Mouse (Mus musculus) liver, embryonic 14.5 days (tissue): ENCODE results near the gene Olfr837. TPM values are rescaled to one million over a fixed set of nuclear protein-coding genes. Genes with fewer than 3 reads are reported as not detected.
"Not testable (repeated sequence)": the region's sequence is repeated elsewhere in the genome, so short reads cannot be mapped to it uniquely, and the experiment has no call there.

ENCODE experiments used
- ATAC-seq: fragments of 200-750 bp; cut with Nextera tagmentation; 2 replicates; pipeline ENCODE4 v1.8.0; 2017; ENCODE audit warnings: moderate number of reproducible peaks, mild to moderate bottlenecking, moderate library complexity; ENCODE audit not compliant: insufficient read depth
- DNase-seq, 3 experiments: peaks; one replicate each; pipeline ENCODE4 v3.0.0-alpha.2; 2012 to 2013; ENCODE audit warnings: low read depth in 3 of 3, low spot score in 3 of 3
- H3K27ac ChIP-seq: fragments of 300-500 bp; sonication (generic); 2 replicates; pipeline ENCODE4 v1.5.1; 2014; ENCODE audit warnings: moderate library complexity, mild to moderate bottlenecking, control low read depth, inconsistent platforms
- H3K27me3 ChIP-seq: fragments of 300-500 bp; sonication (generic); 2 replicates; pipeline ENCODE4 v1.6.1; 2014; ENCODE audit warnings: mild to moderate bottlenecking, low read length, moderate library complexity; ENCODE audit not compliant: control insufficient read depth, insufficient read depth
- H3K36me3 ChIP-seq: fragments of 300-500 bp; sonication (generic); replicated peaks from 2 replicates; pipeline ENCODE4 v1.6.1; 2014; ENCODE audit warnings: low read depth; ENCODE audit not compliant: control insufficient read depth, insufficient read depth
- H3K4me1 ChIP-seq, 2 experiments: fragments of 200-500 bp in 1 of 2; fragments of 300-500 bp in 1 of 2; sonication (generic) in 1 of 2; replicated peaks; 2 replicates each; pipeline ENCODE4 v1.6.1; 2012 to 2014; ENCODE audit warnings: antibody characterized with exemption in 1 of 2, inconsistent platforms in 1 of 2, low read length in 1 of 2; ENCODE audit not compliant: control insufficient read depth in 2 of 2, insufficient read depth in 2 of 2
- H3K4me2 ChIP-seq: fragments of 300-500 bp; sonication (generic); 2 replicates; pipeline ENCODE4 v1.6.1; 2014; ENCODE audit warnings: low read depth, mild to moderate bottlenecking, control low read depth, moderate library complexity
- H3K4me3 ChIP-seq, 2 experiments: fragments of 200-500 bp in 1 of 2; fragments of 300-500 bp in 1 of 2; sonication (generic) in 1 of 2; 2 replicates each; pipeline ENCODE4 v1.5.1; 2012 to 2014; ENCODE audit warnings: low read depth in 2 of 2, low read length in 2 of 2, mild to moderate bottlenecking in 2 of 2, control low read depth in 1 of 2, inconsistent platforms in 1 of 2, moderate library complexity in 1 of 2; ENCODE audit not compliant: insufficient read depth in 1 of 2
- H3K9ac ChIP-seq: fragments of 300-500 bp; sonication (generic); replicated peaks from 2 replicates; pipeline ENCODE4 v1.6.1; 2014; ENCODE audit warnings: mild to moderate bottlenecking, control low read depth, moderate library complexity
- H3K9me3 ChIP-seq: fragments of 300-500 bp; sonication (generic); 2 replicates; pipeline ENCODE4 v1.6.1; 2016; ENCODE audit warnings: low read length, mixed read lengths; ENCODE audit not compliant: control insufficient read depth
- CTCF ChIP-seq: IDR thresholded peaks from 2 replicates; pipeline ENCODE4 v1.5.1; 2016; ENCODE audit warnings: antibody characterized with exemption, low read depth, control low read depth
- EP300 ChIP-seq: IDR thresholded peaks from 2 replicates; pipeline ENCODE4 v1.6.1; 2016; ENCODE audit warnings: antibody characterized with exemption, low read depth
- WGBS: fragments of 180-500 bp; shearing (Covaris S2); extraction: QIAGEN DNeasy Blood & Tissue Kit; methylation state at CpG from one replicate; pipeline ENCODE4 v1.1.7; 2014; ENCODE audit not compliant: insufficient replicate concordance; 5-methylcytosine and 5-hydroxymethylcytosine counted together
- polyA plus RNA-seq, 2 experiments: library from polyadenylated mRNA; depleted of rRNA in 1 of 2; stranded (reverse) in 1 of 2; unstranded in 1 of 2; fragments of >200 nt; fragmentation: Nextera tagmentation in 1 of 2; extraction: Ambion mirVana in 1 of 2; gene quantifications; 2 replicates each; pipeline versions ENCODE4 v1.2.1 to v1.2.3; 2012 to 2014

Olfr837 gene
- not detected in 2 replicates for polyA plus RNA-seq (2012; rRNA removed)
- polyA plus RNA-seq (2014; fragmentation: Nextera tagmentation; extraction: Ambion mirVana) = not detected in 2 replicates

DNA sequence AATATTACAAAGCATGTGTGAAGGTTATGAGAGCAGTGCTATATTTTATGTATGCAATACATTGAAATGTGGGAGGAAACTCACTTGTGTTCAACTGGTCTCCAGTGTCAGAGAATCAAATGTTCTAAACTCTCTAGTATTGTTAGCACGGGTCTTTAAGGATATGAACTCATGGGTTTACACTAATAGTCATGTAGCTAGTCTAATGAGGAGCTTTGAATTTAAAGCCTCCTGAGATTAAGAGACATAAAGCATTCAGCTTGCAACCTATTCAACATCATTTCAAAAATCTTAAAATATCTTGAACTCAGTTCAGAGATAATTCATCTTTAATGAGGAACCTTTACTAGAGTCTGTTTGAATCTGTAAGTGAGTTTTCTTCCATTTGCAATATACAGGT lies at the start of gene Olfr837:
Gene Olfr837, plus strand, starts transcription at position 301 of the 400 bp plus-strand sequence.
- TF ChIP-seq EP300 (no peak), CTCF (no peak)
- DNase-seq = no peak
- no peaks in the 10 kb centered on the region for H3K9me3 ChIP-seq
- H3K4me3 ChIP-seq = no peak within 1 kb of the TSS
- H3K27ac ChIP-seq = no peak within 1 kb of the TSS
- no peaks in the 10 kb centered on the region for H3K27me3 ChIP-seq
- H3K9ac ChIP-seq = no peak within 1 kb of the TSS
- no peaks in the 10 kb centered on the region for H3K4me1 ChIP-seq
- ATAC-seq = no peak
- no peaks in the 10 kb centered on the region for H3K36me3 ChIP-seq
- WGBS = 72% methylated on average over 1 of the region's 1 CpGs
- H3K4me2 ChIP-seq = no peak within 1 kb of the TSS

GRCm38 (mm10) chr9:19092889-19093753 lies 43.0 kb upstream of the Olfr837 start:
- not testable (repeated sequence) for ATAC-seq, H3K27me3 ChIP-seq, H3K4me3 ChIP-seq, H3K36me3 ChIP-seq, DNase-seq, H3K4me1 ChIP-seq, H3K9ac ChIP-seq, H3K27ac ChIP-seq, H3K4me2 ChIP-seq, H3K9me3 ChIP-seq
- WGBS = 35% methylated on average over 6 of the region's 6 CpGs

DNA sequence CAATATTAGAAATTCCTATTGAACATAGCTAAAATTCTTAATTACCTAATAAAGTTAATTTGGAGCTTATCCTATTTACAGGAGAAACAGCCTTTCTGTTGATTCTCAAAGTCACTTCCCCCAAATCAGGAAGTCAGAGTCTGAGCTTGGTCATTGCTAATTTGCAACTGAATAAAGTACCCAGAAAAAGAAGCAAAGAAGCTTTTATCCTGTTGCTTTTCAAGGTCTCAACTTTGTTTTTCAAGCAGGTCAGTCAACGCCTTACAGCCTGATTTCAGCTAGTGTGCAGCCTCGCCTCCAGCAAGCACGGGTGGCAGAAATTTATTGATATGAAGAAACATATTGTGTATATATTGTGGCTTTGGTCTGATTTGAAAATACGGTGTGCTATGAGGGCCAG lies 38.8 kb upstream of the Olfr837 start:
- no peak for ATAC-seq
- 59% methylated on average over 4 of the region's 4 CpGs for WGBS
- no peak for DNase-seq

GRCm38 (mm10) chr9:19120082-19120481 lies 16.0 kb upstream of the Olfr837 start, which contains the start of gene Olfr836:
Gene Olfr836, plus strand, starts transcription at chr9:19120382.
- H3K9me3 ChIP-seq = no peaks in the 10 kb centered on the region
- DNase-seq = no peak
- no peak within 1 kb of the TSS for H3K9ac ChIP-seq
- H3K36me3 ChIP-seq = no peaks in the 10 kb centered on the region
- H3K27me3 ChIP-seq = no peaks in the 10 kb centered on the region
- no peak within 1 kb of the TSS for H3K27ac ChIP-seq
- H3K4me2 ChIP-seq = no peak within 1 kb of the TSS
- H3K4me3 ChIP-seq = no peak within 1 kb of the TSS
- H3K4me1 ChIP-seq = no peaks in the 10 kb centered on the region
- no peak for ATAC-seq
- TF ChIP-seq CTCF (no peak), EP300 (no peak)

More for the DNA sequence above, 38.8 kb upstream of the Olfr837 start:
- no peaks in the 10 kb centered on the region for H3K36me3 ChIP-seq
- no peaks in the 10 kb centered on the region for H3K27me3 ChIP-seq
- no peak overlapping the region for H3K4me3 ChIP-seq
- no peaks in the 10 kb centered on the region for H3K9me3 ChIP-seq
- TF ChIP-seq EP300 = no peak
- no peak for TF ChIP-seq CTCF
- H3K27ac ChIP-seq = no peak overlapping the region
- no peak overlapping the region for H3K4me2 ChIP-seq
- no peaks in the 10 kb centered on the region for H3K4me1 ChIP-seq
- H3K9ac ChIP-seq = no peak overlapping the region

DNA sequence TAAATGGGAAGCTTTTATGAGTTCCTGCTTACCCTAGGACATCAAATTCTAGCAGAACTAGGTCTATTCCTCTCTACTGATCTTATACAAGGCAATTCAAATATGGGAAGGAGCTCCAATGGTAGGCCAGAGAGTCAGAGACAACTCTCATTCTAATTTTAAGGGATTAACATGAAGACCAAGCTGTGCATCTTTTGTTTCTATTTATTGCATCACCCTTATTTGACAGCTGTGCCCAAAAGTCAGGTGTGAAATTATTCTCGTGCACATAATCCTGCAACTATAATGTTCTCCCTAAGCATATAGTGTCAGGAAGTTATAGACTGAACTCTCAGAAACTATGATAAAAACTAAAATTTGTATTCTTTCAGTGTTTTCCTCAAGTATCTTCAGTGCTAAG lies 41.1 kb downstream of the Olfr837 start, which contains the start of gene Olfr839-ps1:
Gene Olfr839-ps1, minus strand, starts transcription at position 101 of the 400 bp plus-strand sequence.
- no peaks in the 10 kb centered on the region for H3K27me3 ChIP-seq
- no peak within 1 kb of the TSS for H3K4me2 ChIP-seq
- no peaks in the 10 kb centered on the region for H3K36me3 ChIP-seq
- H3K4me1 ChIP-seq = no peaks in the 10 kb centered on the region
- TF ChIP-seq EP300 = no peak
- TF ChIP-seq CTCF = no peak
- H3K4me3 ChIP-seq = no peak within 1 kb of the TSS
- no peak within 1 kb of the TSS for H3K27ac ChIP-seq
- DNase-seq (no peak), ATAC-seq (no peak)
- WGBS = 48% methylated on average over 1 of the region's 1 CpGs
- no peaks in the 10 kb centered on the region for H3K9me3 ChIP-seq
- H3K9ac ChIP-seq = no peak within 1 kb of the TSS

Other genes starting within 250 kb of the Olfr837 start
- not detected in 2 replicates for gene Olfr832, start 199.2 kb upstream of the Olfr837 start, polyA plus RNA-seq (2012; rRNA removed)
- not detected in 2 replicates for gene Olfr832, start 199.2 kb upstream of the Olfr837 start, polyA plus RNA-seq (2014; fragmentation: Nextera tagmentation; extraction: Ambion mirVana)
- gene Olfr834, start 148.3 kb upstream of the Olfr837 start, polyA plus RNA-seq (2012; rRNA removed) = not detected in 2 replicates
- not detected in 2 replicates for gene Olfr834, start 148.3 kb upstream of the Olfr837 start, polyA plus RNA-seq (2014; fragmentation: Nextera tagmentation; extraction: Ambion mirVana)
- gene Olfr835, start 103.6 kb upstream of the Olfr837 start, polyA plus RNA-seq (2012; rRNA removed) = not detected in 2 replicates
- gene Olfr835, start 103.6 kb upstream of the Olfr837 start, polyA plus RNA-seq (2014; fragmentation: Nextera tagmentation; extraction: Ambion mirVana) = not detected in 2 replicates
- gene Olfr836, start 15.9 kb upstream of the Olfr837 start, polyA plus RNA-seq (2012; rRNA removed) = not detected in 2 replicates
- gene Olfr836, start 15.9 kb upstream of the Olfr837 start, polyA plus RNA-seq (2014; fragmentation: Nextera tagmentation; extraction: Ambion mirVana) = not detected in 2 replicates
- not detected in 2 replicates for gene Olfr839-ps1, start 41.0 kb downstream of the Olfr837 start, polyA plus RNA-seq (2012; rRNA removed)
- not detected in 2 replicates for gene Olfr839-ps1, start 41.0 kb downstream of the Olfr837 start, polyA plus RNA-seq (2014; fragmentation: Nextera tagmentation; extraction: Ambion mirVana)
- gene Olfr843, start 115.7 kb downstream of the Olfr837 start, polyA plus RNA-seq (2012; rRNA removed) = not detected in 2 replicates
- not detected in 2 replicates for gene Olfr843, start 115.7 kb downstream of the Olfr837 start, polyA plus RNA-seq (2014; fragmentation: Nextera tagmentation; extraction: Ambion mirVana)
- not detected in 2 replicates for gene Olfr844, start 180.0 kb downstream of the Olfr837 start, polyA plus RNA-seq (2012; rRNA removed)
- gene Olfr844, start 180.0 kb downstream of the Olfr837 start, polyA plus RNA-seq (2014; fragmentation: Nextera tagmentation; extraction: Ambion mirVana) = not detected in 2 replicates
- not detected in 2 replicates for gene Olfr845, start 200.1 kb downstream of the Olfr837 start, polyA plus RNA-seq (2012; rRNA removed)
- not detected in 2 replicates for gene Olfr845, start 200.1 kb downstream of the Olfr837 start, polyA plus RNA-seq (2014; fragmentation: Nextera tagmentation; extraction: Ambion mirVana)
- gene Olfr846, start 227.7 kb downstream of the Olfr837 start, polyA plus RNA-seq (2012; rRNA removed) = not detected in 2 replicates
- not detected in 2 replicates for gene Olfr846, start 227.7 kb downstream of the Olfr837 start, polyA plus RNA-seq (2014; fragmentation: Nextera tagmentation; extraction: Ambion mirVana)
- gene Olfr847, start 242.4 kb downstream of the Olfr837 start, polyA plus RNA-seq (2012; rRNA removed) = not detected in 2 replicates
- not detected in 2 replicates for gene Olfr847, start 242.4 kb downstream of the Olfr837 start, polyA plus RNA-seq (2014; fragmentation: Nextera tagmentation; extraction: Ambion mirVana)